Mouse (Mus musculus) limb, embryonic 14.5 days (tissue): ENCODE results near the gene Tdrd9. TPM values are rescaled to one million over a fixed set of nuclear protein-coding genes. Genes with fewer than 3 reads are reported as not detected.

Experiments
- ATAC-seq: fragments of 200-750 bp; cut with Nextera tagmentation; 2 replicates; pipeline ENCODE4 v1.8.0; 2017; ENCODE audit warnings: low read depth, moderate number of reproducible peaks, moderate TSS enrichment; ENCODE audit not compliant: low FRiP score
- DNase-seq: peaks from one replicate; pipeline ENCODE4 v3.0.0-alpha.2; 2015; ENCODE audit warnings: low spot score
- H3K27ac ChIP-seq: fragments of 300-500 bp; sonication (generic); replicated peaks from 2 replicates; pipeline ENCODE4 v1.5.1; 2014; ENCODE audit warnings: low read depth, mild to moderate bottlenecking, low read length, moderate library complexity, mixed read lengths
- H3K27me3 ChIP-seq: fragments of 300-500 bp; sonication (generic); 2 replicates; pipeline ENCODE4 v1.6.1; 2014; ENCODE audit warnings: low read length, mixed read lengths; ENCODE audit not compliant: control insufficient read depth, insufficient read depth
- H3K36me3 ChIP-seq: fragments of 300-500 bp; sonication (generic); 2 replicates; pipeline ENCODE4 v1.6.1; 2014; ENCODE audit warnings: mild to moderate bottlenecking, low read length, moderate library complexity, mixed read lengths; ENCODE audit not compliant: control insufficient read depth, insufficient read depth
- H3K4me1 ChIP-seq: fragments of 300-500 bp; sonication (generic); 2 replicates; pipeline ENCODE4 v1.6.1; 2014; ENCODE audit warnings: antibody characterized with exemption, low read length, mixed read lengths; ENCODE audit not compliant: control insufficient read depth, insufficient read depth
- H3K4me2 ChIP-seq: fragments of 300-500 bp; sonication (generic); replicated peaks from 2 replicates; pipeline ENCODE4 v1.6.1; 2014; ENCODE audit warnings: low read depth, mild to moderate bottlenecking, low read length, moderate library complexity; ENCODE audit not compliant: severe bottlenecking
- H3K4me3 ChIP-seq: fragments of 300-500 bp; sonication (generic); replicated peaks from 2 replicates; pipeline ENCODE4 v1.5.1; 2014; ENCODE audit warnings: low read length
- H3K9ac ChIP-seq: fragments of 300-500 bp; sonication (generic); 2 replicates; pipeline ENCODE4 v1.6.1; 2014; ENCODE audit warnings: mild to moderate bottlenecking, low read depth, low read length, moderate library complexity; ENCODE audit not compliant: severe bottlenecking
- H3K9me3 ChIP-seq: fragments of 300-500 bp; sonication (generic); 2 replicates; pipeline ENCODE4 v1.6.1; 2016; ENCODE audit warnings: low read length; ENCODE audit not compliant: control insufficient read depth
- POLR2A ChIP-seq: fragments of 200-500 bp; IDR thresholded peaks from 2 replicates; pipeline ENCODE4 v1.8.0; 2012; ENCODE audit warnings: inconsistent platforms, mild to moderate bottlenecking, moderate library complexity, borderline replicate concordance; ENCODE audit not compliant: insufficient read depth, insufficient read length; ENCODE audit errors: extremely low read depth
- WGBS: fragments of 180-500 bp; shearing (Covaris S2); extraction: QIAGEN DNeasy Blood & Tissue Kit; methylation state at CpG from one replicate; pipeline ENCODE4 v1.1.7; 2014; 5-methylcytosine and 5-hydroxymethylcytosine counted together
- polyA plus RNA-seq, 2 experiments: library from polyadenylated mRNA; depleted of rRNA in 1 of 2; stranded (reverse) in 1 of 2; unstranded in 1 of 2; fragments of >200 nt; fragmentation: Nextera tagmentation in 1 of 2; extraction: Ambion mirVana in 1 of 2; gene quantifications; 2 replicates each; pipeline versions ENCODE4 v1.2.1 to v1.2.3; 2012 to 2014

Tdrd9 gene
- polyA plus RNA-seq, 2 experiments, result 0.23 to 0.78 TPM

- peak within 1 kb of the TSS; percentile 91 for H3K9ac ChIP-seq
- no peaks in the 10 kb centered on the region for H3K27me3 ChIP-seq
- peaks cover 11% of the 10 kb centered on the region for H3K36me3 ChIP-seq
- peak within 1 kb of the TSS; percentile 65 for H3K4me2 ChIP-seq
- peak within 1 kb of the TSS; percentile 82 for H3K4me3 ChIP-seq
- DNase-seq (peak; percentile 92), ATAC-seq (peak; percentile 91)
- peak within 1 kb of the TSS; percentile 34; the same call in 1 of the 2 replicates for H3K27ac ChIP-seq
- H3K9me3 ChIP-seq, result no peaks in the 10 kb centered on the region
- peak; percentile 61; the same call in 1 of the 2 replicates for TF ChIP-seq POLR2A
- peaks cover 6% of the 10 kb centered on the region for H3K4me1 ChIP-seq
- under 1% methylated on average over 37 of the region's 37 CpGs for WGBS
These were observed 4.6 kb upstream of the Tdrd9 start, which contains the start of gene Atp5mpl for GRCm38 (mm10) chr12:111966683-111967173. Gene Atp5mpl (minus strand): TSS chr12:111966977.

- Histone ChIP-seq H3K36me3 (no peaks in the 10 kb centered on the region), H3K27ac (no peak overlapping the region)
These were observed 1.3 kb upstream of the Tdrd9 start for GRCm38 (mm10) chr12:111970085-111970484.

GRCm38 (mm10) chr12:111972504-111972903, 1.1 kb downstream of the Tdrd9 start:
- Histone ChIP-seq H3K4me2 (no peak overlapping the region), H3K9me3 (no peaks in the 10 kb centered on the region), H3K4me3 (no peak overlapping the region), H3K4me1 (peaks cover 8% of the 10 kb centered on the region), H3K9ac (no peak overlapping the region), H3K27ac (no peak overlapping the region), H3K27me3 (no peaks in the 10 kb centered on the region), H3K36me3 (no peaks in the 10 kb centered on the region)
- no peak for DNase-seq
- no peak for ATAC-seq
- no peak for TF ChIP-seq POLR2A
- 92% methylated on average over 10 of the region's 10 CpGs for WGBS

More at GRCm38 (mm10) chr12:111970085-111970484, 1.3 kb upstream of the Tdrd9 start:
- TF ChIP-seq POLR2A, result no peak
- 80% methylated on average over 4 of the region's 4 CpGs for WGBS
- no peak for ATAC-seq
- H3K4me3 ChIP-seq, result no peak overlapping the region
- H3K4me1 ChIP-seq, result peaks cover 6% of the 10 kb centered on the region
- no peaks in the 10 kb centered on the region for H3K27me3 ChIP-seq
- DNase-seq, result no peak
- H3K9ac ChIP-seq, result no peak overlapping the region
- no peak overlapping the region for H3K4me2 ChIP-seq
- no peaks in the 10 kb centered on the region for H3K9me3 ChIP-seq

GRCm38 (mm10) chr12:111974578-111974977, 3.2 kb downstream of the Tdrd9 start:
- H3K36me3 ChIP-seq, result no peaks in the 10 kb centered on the region
- no peak overlapping the region for H3K4me3 ChIP-seq
- ATAC-seq (no peak), DNase-seq (no peak)
- H3K27me3 ChIP-seq, result no peaks in the 10 kb centered on the region
- H3K9ac ChIP-seq, result no peak overlapping the region
- H3K9me3 ChIP-seq, result no peaks in the 10 kb centered on the region
- H3K4me1 ChIP-seq, result peaks cover 12% of the 10 kb centered on the region
- H3K27ac ChIP-seq, result no peak overlapping the region
- TF ChIP-seq POLR2A, result no peak
- no peak overlapping the region for H3K4me2 ChIP-seq
- 82% methylated on average over 6 of the region's 6 CpGs for WGBS

GRCm38 (mm10) chr12:111977138-111977537, 5.8 kb downstream of the Tdrd9 start:
- Histone ChIP-seq H3K9me3 (no peaks in the 10 kb centered on the region), H3K4me3 (no peak overlapping the region), H3K27me3 (no peaks in the 10 kb centered on the region), H3K27ac (no peak overlapping the region), H3K4me1 (peaks cover 12% of the 10 kb centered on the region), H3K4me2 (no peak overlapping the region), H3K9ac (no peak overlapping the region), H3K36me3 (no peaks in the 10 kb centered on the region)
- 34% methylated on average over 6 of the region's 6 CpGs for WGBS
- ATAC-seq (no peak), DNase-seq (peak; percentile 65)
- TF ChIP-seq POLR2A, result no peak
